Mouse (Mus musculus): ENCODE measurements around the gene Pfdn6.

GRCm38 (mm10) chr17:33980181-33981035 lies 40.3 kb upstream of the Pfdn6 start:
- TF ChIP-seq CTCF (IDR thresholded peaks at IDR 0.05; ENCODE audit: low read depth, low read length), result no peak
- TF ChIP-seq TAL1 (conservative IDR thresholded peaks at IDR 0.05; ENCODE audit: low read depth, low read length), result no peak
- no peak for TF ChIP-seq GATA1 (IDR thresholded peaks at IDR 0.05; ENCODE audit: borderline replicate concordance, low read length)
- TF ChIP-seq POLR2AphosphoS5 (IDR thresholded peaks at IDR 0.05; ENCODE audit: insufficient replicate concordance, low read depth, low read length), result no peak
- TF ChIP-seq GATA2 (IDR thresholded peaks at IDR 0.05; ENCODE audit: borderline replicate concordance, low read depth, low read length), result no peak
